28 mouse cellular contexts compared by ENCODE assay signal in the genomic region with DNA sequence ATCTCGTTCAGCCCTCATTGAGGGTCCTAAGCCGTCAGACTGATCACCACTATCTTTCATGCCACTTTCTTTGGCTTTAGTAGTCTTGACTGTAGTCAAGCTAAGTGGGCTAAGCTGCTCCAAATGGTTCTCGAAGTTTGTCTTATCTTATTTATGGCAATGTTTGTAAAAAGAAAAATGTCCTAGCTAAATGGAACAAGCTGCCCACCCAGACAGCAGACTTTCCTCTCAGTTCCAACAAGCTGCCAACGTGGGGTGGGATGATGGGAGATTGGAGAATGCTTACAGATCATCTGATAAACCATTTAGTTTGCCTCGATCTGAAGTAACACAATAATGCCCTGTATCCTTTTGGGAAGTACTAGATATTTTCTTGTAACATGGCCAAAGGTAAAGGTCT.
"Had no signal": no experiment of that assay in that cellular context is flagged by ENCODE, and none has a peak within 500 bp of the region (broad histone marks: within the 10 kb centered on the region; RNA-seq: fewer than 3 reads in every experiment).

No protein-coding gene starts in this region.

- DNase-seq: cerebellum, adult 9-10 months; cerebellum, adult 9-11 months; cerebellum, postnatal 10 days; cerebellum, postnatal 14 days; cerebellum, postnatal 25 days; cerebellum, postnatal 36 days; embryo, embryonic 11 days; forebrain, postnatal 0 days; gastrocnemius, adult 2 months; gastrocnemius, postnatal 10 days; gastrocnemius, postnatal 14 days; gastrocnemius, postnatal 25 days; gastrocnemius, postnatal 36 days; heart, adult 11 months; heart, adult 18-20 months; heart, adult 2 months had no signal

- ATAC-seq: forebrain, embryonic 13.5 days; forebrain, embryonic 14.5 days; forebrain, embryonic 15.5 days; forebrain, embryonic 16.5 days; forebrain, postnatal 0 days had no signal

- H3K27ac ChIP-seq: embryonic facial prominence, embryonic 10.5 days; embryonic facial prominence, embryonic 15.5 days; forebrain, embryonic 10.5 days; forebrain, embryonic 12.5 days; forebrain, embryonic 13.5 days; forebrain, embryonic 15.5 days; gastrocnemius, adult 2 months; heart, adult 2 months; heart, embryonic 10.5 days had no signal

- H3K4me3 ChIP-seq: embryonic facial prominence, embryonic 10.5 days; embryonic facial prominence, embryonic 12.5 days; embryonic facial prominence, embryonic 13.5 days; embryonic facial prominence, embryonic 15.5 days; erythroblast, embryonic 14.5 days; forebrain, embryonic 10.5 days; forebrain, embryonic 12.5 days; forebrain, embryonic 13.5 days; forebrain, embryonic 15.5 days; gastrocnemius, adult 2 months; heart, adult 2 months; heart, embryonic 10.5 days had no signal
